Comparison of ENCODE assay signal across 8 mouse cellular contexts in genomic region chr1:180813885-180814740, GRCm38 (mm10). TPM values are rescaled to one million over a fixed set of nuclear protein-coding genes. Genes with fewer than 3 reads are reported as not detected.
DNase-seq lines count a peak whose midpoint lies in the region; ATAC-seq and TF ChIP-seq lines count a peak whose summit lies in the region.

H3f3a (minus strand) TSS chr1:180813943.

- no peaks in the 10 kb centered on the region for H3K9me3 ChIP-seq in forebrain, embryonic 15.5 days

- peak within 1 kb of the TSS; percentile 100 for H3K4me3 ChIP-seq in brown adipose tissue, adult 24 weeks (ENCODE audit: insufficient read depth, low read depth, low read length)
- peak within 1 kb of the TSS; percentile 66 for H3K4me3 ChIP-seq in forebrain, embryonic 15.5 days
- H3K4me3 ChIP-seq in layer of hippocampus, adult 2 months: peak within 1 kb of the TSS; percentile 83

- peak; percentile 73 for DNase-seq in ES-CJ7 (ENCODE audit: low read depth, low spot score)
- DNase-seq in heart, postnatal 36 days: peak; percentile 90 to 97
- peak; percentile 56 to 69 for DNase-seq in layer of hippocampus, adult 2 months (ENCODE audit: low spot score in 2 of 2)
- peak; percentile 88 to 89 for DNase-seq in lung, adult 18-20 months
- DNase-seq in thymus, postnatal 36 days: peak; percentile 87 to 88

- H3K36me3 ChIP-seq in forebrain, embryonic 15.5 days: peaks cover 14% of the 10 kb centered on the region

- H3K4me2 ChIP-seq in forebrain, embryonic 15.5 days (replicated peaks): peak within 1 kb of the TSS; percentile 75

- peak within 1 kb of the TSS; percentile 97 for H3K9ac ChIP-seq in forebrain, embryonic 15.5 days (replicated peaks)

- peak within 1 kb of the TSS; percentile 77 for H3K27ac ChIP-seq in brown adipose tissue, adult 24 weeks (replicated peaks; ENCODE audit: low read depth, low read length)
- H3K27ac ChIP-seq in forebrain, embryonic 15.5 days (replicated peaks): peak within 1 kb of the TSS; percentile 100
- peak within 1 kb of the TSS; percentile 98 for H3K27ac ChIP-seq in layer of hippocampus, adult 2 months

- peak; percentile 75 for ATAC-seq in forebrain, embryonic 15.5 days (replicated peaks)
- ATAC-seq in neutrophil, adult 5-6 weeks (ENCODE audit: extremely low read depth, insufficient number of reproducible peaks, low FRiP score, poor library complexity, severe bottlenecking): peak; percentile 46

- 1% methylated on average over 63 of the region's 69 CpGs for WGBS in forebrain, embryonic 15.5 days

- intact Hi-C loops in heart, postnatal 36 days (cut with DNase I): loop anchor here (1.0 to 5.0 kb wide), 3 partner anchors 36 to 203 kb away; partner anchors contain the start of gene Acbd3

- TF ChIP-seq CTCF in layer of hippocampus, adult 2 months (conservative IDR thresholded peaks at IDR 0.05): no peak

- no peaks in the 10 kb centered on the region for H3K27me3 ChIP-seq in forebrain, embryonic 15.5 days

- 0 out of 2 replicates have a peak, but pooled peaks cover 2% of the 10 kb centered on the region for H3K4me1 ChIP-seq in brown adipose tissue, adult 24 weeks (ENCODE audit: control insufficient read depth, insufficient read depth, insufficient read length, low read length)
- H3K4me1 ChIP-seq in forebrain, embryonic 15.5 days: peaks cover 40% of the 10 kb centered on the region

RNA-seq across cellular contexts. Expression of gene H3f3a, which starts in this region (rescaled TPM):
- 412 and 419 TPM in 2 replicates for polyA plus RNA-seq in brown adipose tissue, adult 24 weeks (2012; ENCODE audit: insufficient read depth, insufficient read length, missing spikeins)
- 3,899 and 4,029 TPM in 2 replicates for polyA plus RNA-seq in forebrain, embryonic 15.5 days (2015; fragmentation: Nextera tagmentation; extraction: Ambion mirVana)
- total RNA-seq in heart, postnatal 36 days (2021): 100 to 1,000 TPM; 457 to 506 TPM
- 100 to 1,000 TPM; 319 to 351 TPM for total RNA-seq in layer of hippocampus, adult 2 months (2021)
- total RNA-seq in neutrophil, adult 5-6 weeks (2017): 2,143 and 2,209 TPM in 2 replicates

Comparison
In these comparisons a context has a peak if more than half of its experiments do, and no peak if none do; other contexts are left out.
1. Peak in every context shown above with its lines: DNase-seq, ATAC-seq, H3K4me3 ChIP-seq and H3K27ac ChIP-seq.